Mouse (Mus musculus): ENCODE data around the gene S100a4.

GRCm38 (mm10) chr3:90607361-90607760 lies 3.8 kb downstream of the S100a4 start:
- TF ChIP-seq POLR2A (IDR thresholded peaks at IDR 0.05; ENCODE audit: borderline replicate concordance, control insufficient read depth, low read depth, low read length) (no peak), CTCF (IDR thresholded peaks at IDR 0.05; ENCODE audit: control insufficient read depth, insufficient read depth, low read length) (no peak)

Measured in bone marrow, adult 2 months (tissue).